Mouse (Mus musculus): ENCODE measurements around the gene Ppp2r5a.

Ppp2r5a gene

GRCm38 (mm10) chr1:191380843-191381242, 22.2 kb downstream of the Ppp2r5a start:
- DNase-seq (ENCODE audit: low read depth, low spot score), result no peak

DNA sequence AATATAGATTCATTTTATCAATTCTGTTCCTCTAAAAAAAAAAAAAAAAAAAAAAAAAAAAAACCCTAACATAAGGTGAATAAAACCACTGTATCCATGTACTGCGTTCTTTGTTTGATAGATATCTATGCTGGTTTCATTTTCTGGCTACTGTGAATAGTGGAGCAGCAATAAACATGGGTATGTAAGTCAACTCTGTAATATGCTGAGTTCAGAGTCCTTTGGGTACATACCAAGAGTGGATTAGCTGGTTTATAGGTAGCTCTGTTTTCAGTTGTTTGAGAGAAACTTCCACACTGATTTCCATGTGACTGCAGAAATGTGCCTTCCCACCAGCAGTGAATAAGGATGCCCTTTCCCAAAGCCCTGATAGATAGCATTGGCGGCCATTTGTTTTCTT, 25.0 kb downstream of the Ppp2r5a start:
- no peak for DNase-seq (ENCODE audit: low read depth, low spot score)

DNA sequence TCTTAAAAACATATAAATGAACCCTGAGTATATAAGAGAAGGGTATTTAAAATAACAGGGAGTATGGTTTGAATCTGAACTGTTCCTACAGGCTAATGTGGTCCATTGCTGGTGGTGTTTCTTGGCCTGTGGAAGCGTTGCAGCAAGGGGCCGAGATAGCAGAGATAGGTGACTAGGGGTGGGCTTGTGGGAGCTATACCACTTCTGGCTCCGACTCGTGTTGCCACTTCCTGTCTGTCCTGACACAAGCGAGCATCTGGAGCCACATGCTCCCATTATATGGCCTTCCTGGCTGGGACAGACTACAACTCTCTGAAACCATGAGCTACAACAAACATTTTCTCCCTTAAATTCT, 27.5 kb downstream of the Ppp2r5a start:
- DNase-seq (ENCODE audit: low read depth, low spot score), result no peak

GRCm38 (mm10) chr1:191374993-191375643, 28.0 kb downstream of the Ppp2r5a start:
- no peak for DNase-seq (ENCODE audit: low read depth, low spot score)

- no peak for DNase-seq (ENCODE audit: low read depth, low spot score)
Measured at GRCm38 (mm10) chr1:191369140-191369539, 33.9 kb downstream of the Ppp2r5a start.

DNA sequence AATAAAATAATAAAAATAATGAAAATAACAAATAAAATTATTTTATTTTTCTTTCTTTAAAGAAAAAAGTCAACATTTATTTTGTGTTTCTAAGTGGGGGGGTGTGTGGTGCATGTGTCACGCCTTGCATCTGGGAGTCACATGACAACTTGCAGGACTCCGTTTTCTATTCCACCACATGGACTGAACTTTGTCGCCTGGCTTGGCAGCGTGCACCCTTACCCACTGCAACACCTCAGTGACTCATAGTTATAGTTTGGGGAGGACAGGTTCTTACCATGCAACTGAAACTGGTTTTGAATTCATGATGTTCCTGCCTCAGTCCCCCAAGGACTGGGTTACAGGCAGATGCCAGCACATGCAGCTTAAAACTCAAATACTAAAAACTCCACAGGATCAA, 34.9 kb downstream of the Ppp2r5a start:
- no peak for DNase-seq (ENCODE audit: low read depth, low spot score)

GRCm38 (mm10) chr1:191364477-191364876, 38.6 kb downstream of the Ppp2r5a start:
- DNase-seq (ENCODE audit: low read depth, low spot score), result peak; percentile 76

GRCm38 (mm10) chr1:191362412-191362811, 40.7 kb downstream of the Ppp2r5a start:
- DNase-seq (ENCODE audit: low read depth, low spot score), result no peak

DNA sequence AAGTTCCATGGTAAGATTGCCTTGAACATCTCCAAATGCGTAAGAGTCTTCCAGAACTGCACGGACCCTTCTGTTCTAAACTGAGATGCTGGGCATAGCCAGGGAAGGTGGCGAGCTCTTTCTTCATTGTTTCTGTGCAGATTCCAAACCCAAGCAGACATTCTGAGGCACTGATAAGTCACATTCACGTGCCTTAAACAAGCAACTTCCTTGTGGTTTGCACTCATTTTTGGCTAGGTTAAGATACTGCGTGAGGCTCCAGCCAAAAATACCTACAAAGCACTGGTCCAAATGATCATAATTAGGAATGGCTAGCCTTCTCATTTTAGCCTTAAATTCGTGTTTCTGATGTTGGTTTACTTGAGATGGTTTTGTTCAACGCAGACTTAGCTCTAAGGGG, 43.6 kb downstream of the Ppp2r5a start:
- DNase-seq (ENCODE audit: low read depth, low spot score), result no peak

GRCm38 (mm10) chr1:191356936-191357335, 46.1 kb downstream of the Ppp2r5a start:
- DNase-seq (ENCODE audit: low read depth, low spot score), result no peak

DNA sequence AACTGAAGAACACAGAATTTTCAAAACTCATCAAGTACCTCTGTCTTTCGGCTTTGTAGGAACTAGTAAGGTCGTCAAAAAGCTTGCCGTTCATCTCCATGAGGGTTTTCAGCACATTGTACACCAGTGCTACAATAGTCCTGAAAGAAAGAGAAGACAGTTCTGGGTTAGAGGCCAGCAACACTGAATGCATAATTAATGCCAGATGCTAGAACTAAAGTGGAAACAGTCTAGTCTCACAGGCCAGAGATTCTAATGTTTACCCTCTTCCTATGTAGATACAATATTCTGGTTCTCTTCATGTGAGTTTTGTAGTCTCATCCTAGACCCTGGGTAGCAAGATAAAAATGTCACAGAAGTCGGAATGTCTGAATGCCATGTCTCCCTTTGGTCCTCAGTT, 49.2 kb downstream of the Ppp2r5a start:
- DNase-seq (ENCODE audit: low read depth, low spot score), result no peak

DNA sequence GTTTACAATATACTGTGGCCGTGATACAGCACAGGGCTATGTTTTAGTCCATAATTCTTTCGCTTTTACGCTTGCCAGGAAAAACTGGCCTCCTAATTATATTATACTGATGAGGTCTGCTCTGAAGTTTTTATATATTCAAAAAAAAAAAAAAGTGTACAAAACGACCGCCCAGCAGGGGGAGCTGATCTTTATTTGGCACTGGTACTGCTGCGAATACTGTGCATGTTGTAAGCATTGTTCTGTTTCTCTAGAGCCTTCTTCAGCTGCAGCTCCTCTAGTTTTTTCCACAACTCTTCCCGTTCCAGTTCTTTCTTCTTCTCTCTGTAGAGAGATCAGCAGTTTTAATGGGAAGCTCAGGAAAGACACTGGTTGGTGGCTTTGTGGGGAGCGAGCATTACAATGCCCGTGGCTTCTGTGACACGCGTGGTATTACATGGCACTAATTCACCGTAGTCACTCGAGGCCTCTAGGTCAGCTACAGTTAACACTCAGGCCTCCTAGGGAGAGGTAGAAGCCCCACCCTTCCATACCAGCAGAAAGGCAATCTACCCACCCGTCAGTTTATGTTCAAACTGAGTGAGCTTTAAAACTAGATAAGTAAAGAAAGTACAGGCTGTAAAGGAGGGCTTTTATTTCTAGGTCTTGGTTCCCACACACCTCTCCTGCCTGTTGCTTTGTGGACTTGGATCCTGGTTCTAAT, 50.1 kb downstream of the Ppp2r5a start:
- peak; percentile 52 for DNase-seq (ENCODE audit: low read depth, low spot score)

DNA sequence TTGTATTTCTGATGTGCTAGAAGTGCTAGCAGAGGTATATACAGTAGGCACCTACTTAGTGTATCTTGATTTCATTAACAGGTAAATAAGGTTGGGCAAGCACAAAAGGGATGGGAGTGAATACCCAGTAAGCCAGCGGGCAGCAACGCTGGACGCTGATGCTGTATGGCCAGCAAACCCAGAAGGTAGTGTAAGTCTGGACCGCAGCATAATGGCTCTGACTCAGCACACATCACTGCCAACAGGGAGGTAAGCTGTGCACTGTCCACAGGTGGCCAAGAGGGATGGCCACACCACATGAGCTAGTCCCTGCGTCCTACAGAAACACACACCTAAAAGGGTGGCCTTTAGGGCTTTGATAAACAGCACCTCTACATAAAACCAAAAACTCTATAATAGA, 52.7 kb downstream of the Ppp2r5a start:
- no peak for DNase-seq (ENCODE audit: low read depth, low spot score)

DNA sequence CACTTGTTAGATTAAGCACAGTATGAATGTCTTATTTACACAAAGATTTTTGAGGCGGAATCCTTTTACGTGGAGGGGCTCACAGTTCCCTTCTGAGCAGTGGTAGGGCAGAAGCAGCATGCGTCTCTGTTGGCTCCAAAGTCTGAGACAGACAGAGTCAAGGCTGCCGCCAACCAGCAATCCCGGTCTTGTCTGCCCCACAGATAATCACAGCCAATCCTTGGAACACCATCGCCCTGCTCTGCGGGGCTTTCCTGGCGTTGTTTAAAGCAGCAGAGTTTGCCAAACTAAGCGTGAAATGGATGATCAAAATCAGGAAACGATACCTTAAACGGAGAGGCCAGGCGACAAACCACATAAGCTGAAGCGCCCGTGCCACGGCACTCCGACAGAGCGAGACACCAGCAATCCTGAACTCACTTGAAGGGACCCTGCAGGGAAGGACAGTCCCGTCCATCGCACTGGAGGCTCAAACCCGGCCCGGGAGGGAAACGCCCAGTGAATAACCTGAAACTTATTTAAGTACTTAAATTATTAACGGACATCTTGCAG, 53.5 kb downstream of the Ppp2r5a start:
- DNase-seq (ENCODE audit: low read depth, low spot score), result no peak

- DNase-seq (ENCODE audit: low read depth, low spot score), result no peak
Measured at GRCm38 (mm10) chr1:191348996-191349395, 54.1 kb downstream of the Ppp2r5a start.

GRCm38 (mm10) chr1:191348592-191348991, 54.5 kb downstream of the Ppp2r5a start:
- no peak for DNase-seq (ENCODE audit: low read depth, low spot score)

DNA sequence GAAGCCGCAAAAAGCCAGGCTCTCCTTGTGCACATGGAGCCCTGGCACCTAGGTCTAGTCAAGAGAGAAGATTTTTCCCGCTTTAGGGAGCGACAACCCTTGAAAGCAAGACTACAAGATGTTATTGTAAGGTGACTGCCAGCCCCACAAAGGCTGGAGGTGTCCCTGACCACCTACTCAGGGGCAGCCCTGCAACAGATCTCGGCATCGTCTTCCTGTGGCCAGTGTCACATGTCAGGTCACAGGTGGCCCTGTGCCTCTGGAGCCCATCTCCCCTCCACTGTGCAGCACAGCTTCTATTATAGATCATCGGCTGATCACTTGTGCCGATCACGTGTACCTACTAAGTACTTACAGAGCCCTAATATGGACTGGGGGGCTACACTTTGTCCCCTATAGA, 55.5 kb downstream of the Ppp2r5a start:
- DNase-seq (ENCODE audit: low read depth, low spot score), result no peak

- DNase-seq (ENCODE audit: low read depth, low spot score), result no peak
Measured at GRCm38 (mm10) chr1:191340530-191340929, 62.5 kb downstream of the Ppp2r5a start.

GRCm38 (mm10) chr1:191339876-191340275, 63.2 kb downstream of the Ppp2r5a start:
- DNase-seq (ENCODE audit: low read depth, low spot score), result no peak

DNA sequence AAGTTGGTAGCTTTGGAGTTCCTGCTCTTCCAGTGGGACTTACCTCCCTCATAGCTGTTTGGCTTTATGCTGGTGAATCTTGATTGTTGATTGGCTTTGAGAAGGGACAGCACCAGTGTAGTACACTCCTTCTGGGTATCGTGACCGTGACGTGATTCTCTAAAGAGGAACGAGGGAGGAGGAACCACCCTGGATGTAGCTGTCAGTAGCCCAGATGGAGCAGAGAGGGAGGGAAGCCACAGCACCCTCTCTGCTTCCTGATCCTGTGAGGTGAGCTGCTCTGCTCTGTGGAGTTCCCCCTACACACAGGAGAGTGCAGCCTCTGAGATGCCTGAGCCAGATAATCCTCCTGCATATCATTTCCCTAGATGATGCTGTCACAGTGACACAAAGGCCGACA, 68.6 kb downstream of the Ppp2r5a start:
- no peak for DNase-seq (ENCODE audit: low read depth, low spot score)

- DNase-seq (ENCODE audit: low read depth, low spot score), result no peak
Measured at GRCm38 (mm10) chr1:191330356-191330755, 72.7 kb downstream of the Ppp2r5a start.

GRCm38 (mm10) chr1:191328019-191328441, 75.0 kb downstream of the Ppp2r5a start:
- DNase-seq (ENCODE audit: low read depth, low spot score), result no peak

- DNase-seq (ENCODE audit: low read depth, low spot score), result no peak
Measured at GRCm38 (mm10) chr1:191327258-191327657, 75.8 kb downstream of the Ppp2r5a start.
